Mouse (Mus musculus) heart, embryonic 15.5 days (tissue): ENCODE data around the gene Gm32717. TPM values are rescaled to one million over a fixed set of nuclear protein-coding genes. Genes with fewer than 3 reads are reported as not detected.
"Not testable (repeated sequence)": the region's sequence is repeated elsewhere in the genome, so short reads cannot be mapped to it uniquely, and the experiment has no call there.

Source experiments
- ATAC-seq: fragments of 200-750 bp; cut with Nextera tagmentation; replicated peaks from 2 replicates; pipeline ENCODE4 v1.8.0; 2017; ENCODE audit warnings: low read depth, moderate TSS enrichment; ENCODE audit not compliant: insufficient number of reproducible peaks, insufficient read depth, low FRiP score
- H3K27ac ChIP-seq: fragments of 300-500 bp; sonication (generic); 2 replicates; pipeline ENCODE4 v1.5.1; 2015; ENCODE audit warnings: mild to moderate bottlenecking, inconsistent platforms
- H3K27me3 ChIP-seq: fragments of 300-500 bp; sonication (generic); 2 replicates; pipeline ENCODE4 v1.6.1; 2015; ENCODE audit warnings: inconsistent platforms
- H3K36me3 ChIP-seq: fragments of 300-500 bp; sonication (generic); 2 replicates; pipeline ENCODE4 v1.6.1; 2015; ENCODE audit warnings: mild to moderate bottlenecking, inconsistent platforms
- H3K4me1 ChIP-seq: fragments of 300-500 bp; sonication (generic); replicated peaks from 2 replicates; pipeline ENCODE4 v1.6.1; 2015; ENCODE audit warnings: inconsistent platforms
- H3K4me2 ChIP-seq: fragments of 300-500 bp; sonication (generic); 2 replicates; pipeline ENCODE4 v1.6.1; 2015; ENCODE audit warnings: inconsistent platforms, mild to moderate bottlenecking, moderate library complexity
- H3K4me3 ChIP-seq: fragments of 300-500 bp; sonication (generic); 2 replicates; pipeline ENCODE4 v1.5.1; 2015; ENCODE audit warnings: mild to moderate bottlenecking, inconsistent platforms
- H3K9ac ChIP-seq: fragments of 300-500 bp; sonication (generic); 2 replicates; pipeline ENCODE4 v1.6.1; 2015; ENCODE audit warnings: mild to moderate bottlenecking, inconsistent platforms
- H3K9me3 ChIP-seq: fragments of 300-500 bp; sonication (generic); replicated peaks from 2 replicates; pipeline ENCODE4 v1.6.1; 2016; ENCODE audit warnings: inconsistent platforms
- WGBS: fragments of 180-500 bp; shearing (Covaris S2); methylation state at CpG from one replicate; pipeline ENCODE4 v1.1.7; 2015; ENCODE audit warnings: mixed read lengths; 5-methylcytosine and 5-hydroxymethylcytosine counted together
- polyA plus RNA-seq: library from polyadenylated mRNA; unstranded; fragments of >200 nt; fragmentation: Nextera tagmentation; extraction: Ambion mirVana; gene quantifications from 2 replicates; pipeline ENCODE4 v1.2.1, GENCODE M21; 2015

Gm32717 gene
- polyA plus RNA-seq, 1 experiment from 2014 or later, result not detected

GRCm38 (mm10) chr10:118204642-118205041, 35.9 kb downstream of the Gm32717 start, which contains the start of gene Il22:
Gene Il22 (plus strand): TSS chr10:118204942.
- Histone ChIP-seq H3K27me3 (no peaks in the 10 kb centered on the region), H3K4me2 (no peak within 1 kb of the TSS), H3K36me3 (no peaks in the 10 kb centered on the region), H3K9ac (no peak within 1 kb of the TSS), H3K4me3 (no peak within 1 kb of the TSS), H3K4me1 (no peaks in the 10 kb centered on the region), H3K9me3 (no peaks in the 10 kb centered on the region), H3K27ac (no peak within 1 kb of the TSS)
- no peak for ATAC-seq
- 69% methylated on average over 4 of the region's 4 CpGs for WGBS

- H3K9me3 ChIP-seq, H3K4me1 ChIP-seq, H3K27ac ChIP-seq, H3K9ac ChIP-seq, H3K36me3 ChIP-seq, ATAC-seq, H3K4me2 ChIP-seq, H3K27me3 ChIP-seq, H3K4me3 ChIP-seq: not testable (repeated sequence)
- WGBS, result 23% methylated on average over 3 of the region's 3 CpGs
Observed at GRCm38 (mm10) chr10:118195150-118195549, 45.4 kb downstream of the Gm32717 start.

Other genes starting within 250 kb of the Gm32717 start
- gene Mdm1, start 99.0 kb downstream of the Gm32717 start, polyA plus RNA-seq, result 13.6 and 14.4 TPM in 2 replicates
- gene Il22, start 35.8 kb downstream of the Gm32717 start, polyA plus RNA-seq, result not detected in 2 replicates
- gene Gm32802, start 17.9 kb upstream of the Gm32717 start, polyA plus RNA-seq, result not detected in 2 replicates
- gene Iltifb, start 54.3 kb upstream of the Gm32717 start, polyA plus RNA-seq, result not detected in 2 replicates
- not detected in 2 replicates for gene Gm9040, start 86.2 kb upstream of the Gm32717 start, polyA plus RNA-seq
- not detected in 2 replicates for gene Gm9044, start 91.6 kb upstream of the Gm32717 start, polyA plus RNA-seq
- gene Gm9045, start 97.1 kb upstream of the Gm32717 start, polyA plus RNA-seq, result 0.08 and 0.15 TPM in 2 replicates
- not detected in 2 replicates for gene Gm9046, start 102.5 kb upstream of the Gm32717 start, polyA plus RNA-seq
- gene Gm9048, start 107.9 kb upstream of the Gm32717 start, polyA plus RNA-seq, result not detected in 2 replicates
- gene Gm9049, start 113.3 kb upstream of the Gm32717 start, polyA plus RNA-seq, result 0.08 and 0.15 TPM in 2 replicates
- 0.11 TPM in 1 of 2 replicates, not detected in the other for gene Ifng, start 200.3 kb upstream of the Gm32717 start, polyA plus RNA-seq